Mouse (Mus musculus) liver, embryonic 14.5 days (tissue): ENCODE results near the gene Itih5. TPM values are rescaled to one million over a fixed set of nuclear protein-coding genes. Genes with fewer than 3 reads are reported as not detected.
A peak's percentile ranks its signal among the peaks of the same experiment; 100 is the strongest.

ENCODE experiments used
- ATAC-seq: fragments of 200-750 bp; cut with Nextera tagmentation; 2 replicates; pipeline ENCODE4 v1.8.0; 2017; ENCODE audit warnings: moderate number of reproducible peaks, mild to moderate bottlenecking, moderate library complexity; ENCODE audit not compliant: insufficient read depth
- DNase-seq, 3 experiments: peaks; one replicate each; pipeline ENCODE4 v3.0.0-alpha.2; 2012 to 2013; ENCODE audit warnings: low read depth in 3 of 3, low spot score in 3 of 3
- H3K27ac ChIP-seq: fragments of 300-500 bp; sonication (generic); 2 replicates; pipeline ENCODE4 v1.5.1; 2014; ENCODE audit warnings: moderate library complexity, mild to moderate bottlenecking, control low read depth, inconsistent platforms
- H3K27me3 ChIP-seq: fragments of 300-500 bp; sonication (generic); 2 replicates; pipeline ENCODE4 v1.6.1; 2014; ENCODE audit warnings: mild to moderate bottlenecking, low read length, moderate library complexity; ENCODE audit not compliant: control insufficient read depth, insufficient read depth
- H3K36me3 ChIP-seq: fragments of 300-500 bp; sonication (generic); replicated peaks from 2 replicates; pipeline ENCODE4 v1.6.1; 2014; ENCODE audit warnings: low read depth; ENCODE audit not compliant: control insufficient read depth, insufficient read depth
- H3K4me1 ChIP-seq, 2 experiments: fragments of 200-500 bp in 1 of 2; fragments of 300-500 bp in 1 of 2; sonication (generic) in 1 of 2; replicated peaks; 2 replicates each; pipeline ENCODE4 v1.6.1; 2012 to 2014; ENCODE audit warnings: antibody characterized with exemption in 1 of 2, inconsistent platforms in 1 of 2, low read length in 1 of 2; ENCODE audit not compliant: control insufficient read depth in 2 of 2, insufficient read depth in 2 of 2
- H3K4me2 ChIP-seq: fragments of 300-500 bp; sonication (generic); 2 replicates; pipeline ENCODE4 v1.6.1; 2014; ENCODE audit warnings: low read depth, mild to moderate bottlenecking, control low read depth, moderate library complexity
- H3K4me3 ChIP-seq, 2 experiments: fragments of 200-500 bp in 1 of 2; fragments of 300-500 bp in 1 of 2; sonication (generic) in 1 of 2; 2 replicates each; pipeline ENCODE4 v1.5.1; 2012 to 2014; ENCODE audit warnings: low read depth in 2 of 2, low read length in 2 of 2, mild to moderate bottlenecking in 2 of 2, control low read depth in 1 of 2, inconsistent platforms in 1 of 2, moderate library complexity in 1 of 2; ENCODE audit not compliant: insufficient read depth in 1 of 2
- H3K9ac ChIP-seq: fragments of 300-500 bp; sonication (generic); replicated peaks from 2 replicates; pipeline ENCODE4 v1.6.1; 2014; ENCODE audit warnings: mild to moderate bottlenecking, control low read depth, moderate library complexity
- H3K9me3 ChIP-seq: fragments of 300-500 bp; sonication (generic); 2 replicates; pipeline ENCODE4 v1.6.1; 2016; ENCODE audit warnings: low read length, mixed read lengths; ENCODE audit not compliant: control insufficient read depth
- CTCF ChIP-seq: IDR thresholded peaks from 2 replicates; pipeline ENCODE4 v1.5.1; 2016; ENCODE audit warnings: antibody characterized with exemption, low read depth, control low read depth
- EP300 ChIP-seq: IDR thresholded peaks from 2 replicates; pipeline ENCODE4 v1.6.1; 2016; ENCODE audit warnings: antibody characterized with exemption, low read depth
- WGBS: fragments of 180-500 bp; shearing (Covaris S2); extraction: QIAGEN DNeasy Blood & Tissue Kit; methylation state at CpG from one replicate; pipeline ENCODE4 v1.1.7; 2014; ENCODE audit not compliant: insufficient replicate concordance; 5-methylcytosine and 5-hydroxymethylcytosine counted together
- polyA plus RNA-seq, 2 experiments: library from polyadenylated mRNA; depleted of rRNA in 1 of 2; stranded (reverse) in 1 of 2; unstranded in 1 of 2; fragments of >200 nt; fragmentation: Nextera tagmentation in 1 of 2; extraction: Ambion mirVana in 1 of 2; gene quantifications; 2 replicates each; pipeline versions ENCODE4 v1.2.1 to v1.2.3; 2012 to 2014

Gene Itih5
- polyA plus RNA-seq, 2 experiments = 2.0 to 2.5 TPM

DNA sequence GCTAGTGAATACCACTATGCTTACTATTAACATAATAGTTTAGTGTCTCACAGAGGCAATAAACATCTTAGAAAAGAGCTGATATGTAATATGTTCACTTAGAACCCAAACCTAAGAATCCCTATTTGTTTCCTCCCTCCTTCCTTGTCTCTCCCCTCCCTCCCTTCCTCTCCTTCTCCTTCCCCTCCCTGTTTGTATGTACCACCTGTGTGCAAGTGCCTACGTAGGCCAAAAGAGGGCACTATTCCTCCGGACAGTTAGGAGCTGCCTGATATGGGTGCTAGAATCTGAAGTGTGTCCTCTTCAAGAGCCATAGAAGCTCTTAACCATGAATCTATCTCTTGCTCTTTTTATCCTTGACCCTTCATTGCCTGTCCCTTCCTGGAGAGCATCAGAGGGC is 83.2 kb downstream of the Itih5 start:
- no peak for ATAC-seq

DNA sequence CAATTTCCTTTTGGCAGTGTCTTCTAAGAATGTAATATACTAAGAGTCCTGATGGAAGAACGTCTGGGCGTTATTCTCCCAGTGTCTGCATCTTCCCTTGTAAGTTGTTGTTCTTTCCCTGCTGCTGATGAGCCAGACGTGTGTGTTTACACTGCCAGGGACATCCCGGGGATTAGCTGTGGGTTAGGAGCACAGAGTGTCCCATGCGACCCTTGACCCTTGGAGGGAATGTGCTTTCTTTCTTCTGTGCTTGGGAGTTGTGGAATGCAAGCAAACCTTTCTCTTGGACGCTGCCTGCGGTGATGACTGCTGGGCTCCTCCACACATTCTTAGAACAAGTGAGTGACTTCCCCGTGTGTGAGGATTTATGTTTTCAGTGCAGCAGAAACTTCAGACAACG is 89.6 kb downstream of the Itih5 start:
- DNase-seq (no peak), ATAC-seq (no peak)
- no peak for TF ChIP-seq EP300
- no peak for TF ChIP-seq CTCF
- no peaks in the 10 kb centered on the region for H3K9me3 ChIP-seq
- H3K4me1 ChIP-seq = peaks cover 0 to 4% of the 10 kb centered on the region in 2 experiments; a peak in 1 of 4 replicates
- no peak overlapping the region for H3K4me3 ChIP-seq
- H3K27ac ChIP-seq = no peak overlapping the region
- WGBS = 46% methylated on average over 9 of the region's 9 CpGs
- no peak overlapping the region for H3K4me2 ChIP-seq
- no peak overlapping the region for H3K9ac ChIP-seq
- H3K36me3 ChIP-seq = no peaks in the 10 kb centered on the region
- no peaks in the 10 kb centered on the region for H3K27me3 ChIP-seq

More for the DNA sequence above, 83.2 kb downstream of the Itih5 start:
- H3K9ac ChIP-seq = no peak overlapping the region
- H3K27me3 ChIP-seq = no peaks in the 10 kb centered on the region
- H3K4me2 ChIP-seq = no peak overlapping the region
- no peak for DNase-seq
- H3K27ac ChIP-seq = no peak overlapping the region
- 58% methylated on average over 2 of the region's 2 CpGs for WGBS
- TF ChIP-seq CTCF (peak; percentile 7; the same call in 1 of the 2 replicates), EP300 (no peak)
- H3K4me3 ChIP-seq = no peak overlapping the region
- H3K36me3 ChIP-seq = no peaks in the 10 kb centered on the region
- H3K4me1 ChIP-seq = no peaks in the 10 kb centered on the region
- no peaks in the 10 kb centered on the region for H3K9me3 ChIP-seq

- no peak for DNase-seq
- no peaks in the 10 kb centered on the region for H3K36me3 ChIP-seq
- WGBS = 48% methylated on average over 9 of the region's 9 CpGs
Measured at GRCm38 (mm10) chr2:10250441-10250840, 97.1 kb downstream of the Itih5 start.

DNA sequence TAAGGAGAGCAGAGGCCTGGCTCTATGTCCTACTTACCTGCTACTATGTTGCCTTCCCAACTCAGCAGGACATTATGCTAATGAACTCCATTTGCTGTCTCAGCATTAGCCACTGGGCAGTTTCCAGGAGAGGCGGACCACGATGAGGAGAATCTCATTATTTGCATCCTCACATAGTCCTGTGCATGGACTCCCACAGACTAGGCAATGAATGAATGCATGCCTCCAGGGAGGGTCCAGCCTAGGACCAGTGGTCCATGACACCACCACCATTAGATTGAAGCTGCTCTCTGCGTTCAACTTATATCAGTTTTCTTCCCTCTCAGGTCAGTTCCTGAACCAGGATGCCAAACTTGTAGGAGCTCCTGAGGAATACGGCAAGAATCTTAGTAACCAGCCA is 97.6 kb downstream of the Itih5 start:
- WGBS = 66% methylated on average over 4 of the region's 4 CpGs

More at GRCm38 (mm10) chr2:10250441-10250840, 97.1 kb downstream of the Itih5 start:
- Histone ChIP-seq H3K4me1 (no peaks in the 10 kb centered on the region), H3K9me3 (no peaks in the 10 kb centered on the region), H3K27ac (no peak overlapping the region), H3K4me3 (no peak overlapping the region), H3K4me2 (no peak overlapping the region), H3K27me3 (no peaks in the 10 kb centered on the region), H3K9ac (no peak overlapping the region)
- no peak for TF ChIP-seq CTCF
- TF ChIP-seq EP300 = no peak
- ATAC-seq = no peak

GRCm38 (mm10) chr2:10251466-10251865 is 98.1 kb downstream of the Itih5 start:
- DNase-seq (no peak), ATAC-seq (no peak)
- Histone ChIP-seq H3K27ac (no peak overlapping the region), H3K27me3 (no peaks in the 10 kb centered on the region), H3K4me3 (no peak overlapping the region), H3K36me3 (no peaks in the 10 kb centered on the region), H3K4me1 (no peaks in the 10 kb centered on the region), H3K4me2 (no peak overlapping the region), H3K9ac (no peak overlapping the region), H3K9me3 (no peaks in the 10 kb centered on the region)
- TF ChIP-seq CTCF = no peak
- TF ChIP-seq EP300 = no peak
- 72% methylated on average over 9 of the region's 9 CpGs for WGBS

More for the DNA sequence above, 97.6 kb downstream of the Itih5 start:
- no peaks in the 10 kb centered on the region for H3K27me3 ChIP-seq
- H3K4me1 ChIP-seq = no peaks in the 10 kb centered on the region
- no peak overlapping the region for H3K4me3 ChIP-seq
- ATAC-seq (no peak), DNase-seq (no peak)
- TF ChIP-seq CTCF = no peak
- H3K27ac ChIP-seq = no peak overlapping the region
- no peaks in the 10 kb centered on the region for H3K36me3 ChIP-seq
- H3K9ac ChIP-seq = no peak overlapping the region
- H3K9me3 ChIP-seq = no peaks in the 10 kb centered on the region
- H3K4me2 ChIP-seq = no peak overlapping the region
